Mouse (Mus musculus) stomach, embryonic 15.5 days (tissue): ENCODE data around the gene Aldh1a2. TPM values are rescaled to one million over a fixed set of nuclear protein-coding genes. Genes with fewer than 3 reads are reported as not detected.

Source experiments
- ATAC-seq: fragments of 200-750 bp; cut with Nextera tagmentation; 2 replicates; pipeline ENCODE4 v1.8.0; 2017; ENCODE audit warnings: low read depth, moderate number of reproducible peaks, moderate TSS enrichment; ENCODE audit not compliant: insufficient read depth, low FRiP score
- H3K27ac ChIP-seq: fragments of 300-500 bp; sonication (generic); 2 replicates; pipeline ENCODE4 v1.5.1; 2015; ENCODE audit warnings: mild to moderate bottlenecking, inconsistent platforms
- H3K27me3 ChIP-seq: fragments of 300-500 bp; sonication (generic); replicated peaks from 2 replicates; pipeline ENCODE4 v1.6.1; 2015; ENCODE audit warnings: inconsistent platforms
- H3K36me3 ChIP-seq: fragments of 300-500 bp; sonication (generic); 2 replicates; pipeline ENCODE4 v1.6.1; 2015; ENCODE audit warnings: inconsistent platforms
- H3K4me1 ChIP-seq: fragments of 300-500 bp; sonication (generic); 2 replicates; pipeline ENCODE4 v1.6.1; 2015; ENCODE audit warnings: inconsistent platforms
- H3K4me2 ChIP-seq: fragments of 300-500 bp; sonication (generic); 2 replicates; pipeline ENCODE4 v1.6.1; 2015; ENCODE audit warnings: mild to moderate bottlenecking, inconsistent platforms
- H3K4me3 ChIP-seq: fragments of 300-500 bp; sonication (generic); replicated peaks from 2 replicates; pipeline ENCODE4 v1.5.1; 2015; ENCODE audit warnings: inconsistent platforms
- H3K9ac ChIP-seq: fragments of 300-500 bp; sonication (generic); 2 replicates; pipeline ENCODE4 v1.6.1; 2015; ENCODE audit warnings: inconsistent platforms
- H3K9me3 ChIP-seq: fragments of 300-500 bp; sonication (generic); 2 replicates; pipeline ENCODE4 v1.6.1; 2016; ENCODE audit warnings: inconsistent platforms
- WGBS: fragments of 180-500 bp; shearing (Covaris S2); methylation state at CpG from one replicate; pipeline ENCODE4 v1.1.7; 2015; 5-methylcytosine and 5-hydroxymethylcytosine counted together
- polyA plus RNA-seq: library from polyadenylated mRNA; unstranded; fragments of >200 nt; fragmentation: Nextera tagmentation; extraction: Ambion mirVana; gene quantifications from 2 replicates; pipeline ENCODE4 v1.2.1, GENCODE M21; 2015

Gene Aldh1a2
- polyA plus RNA-seq, 1 experiment from 2014 or later: 89.8 TPM

DNA sequence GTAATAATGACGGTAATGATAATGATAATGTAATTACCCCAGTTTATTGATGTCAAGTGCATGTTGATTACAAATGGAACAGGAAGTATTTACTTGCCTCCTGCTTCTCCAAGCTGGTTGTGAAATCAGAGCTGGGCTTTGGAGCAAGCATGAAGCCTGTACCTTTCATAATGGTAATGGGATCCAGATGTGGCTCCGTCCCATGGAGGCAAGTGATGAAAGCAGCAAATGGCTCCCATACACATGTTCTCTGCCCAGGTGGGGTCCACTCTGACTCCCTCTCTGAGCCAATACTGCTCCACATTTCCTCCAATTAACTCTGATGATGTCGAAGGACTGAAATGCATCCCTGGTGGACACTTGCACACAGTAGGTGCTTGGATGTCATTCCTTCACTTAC, 121.8 kb downstream of the Aldh1a2 start:
- no peaks in the 10 kb centered on the region for H3K4me1 ChIP-seq
- ATAC-seq: no peak
- H3K27ac ChIP-seq: no peak overlapping the region
- H3K4me2 ChIP-seq: no peak overlapping the region
- no peaks in the 10 kb centered on the region for H3K36me3 ChIP-seq
- 83% methylated on average over 3 of the region's 3 CpGs for WGBS
- no peaks in the 10 kb centered on the region for H3K9me3 ChIP-seq
- H3K9ac ChIP-seq: no peak overlapping the region
- H3K27me3 ChIP-seq: no peaks in the 10 kb centered on the region
- no peak overlapping the region for H3K4me3 ChIP-seq

DNA sequence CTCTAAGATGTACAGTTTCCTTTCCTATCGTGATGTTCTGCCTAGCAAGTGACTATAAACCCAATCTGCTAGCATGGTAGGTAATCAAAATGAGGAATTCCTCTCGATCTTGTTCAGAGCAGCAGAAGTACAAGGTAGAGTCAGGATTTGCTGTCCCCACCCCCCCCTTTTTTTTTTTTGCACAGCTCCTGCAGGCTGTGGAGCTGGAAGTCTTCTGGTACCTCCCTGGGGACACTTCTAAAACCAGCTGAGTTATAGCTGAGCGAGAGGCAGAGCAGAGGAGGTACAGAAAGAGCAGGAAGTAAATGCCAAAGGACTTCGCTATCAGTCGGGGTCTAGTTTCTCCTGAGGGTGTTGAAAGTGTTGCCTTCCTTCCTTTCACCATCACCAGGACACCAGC, 124.5 kb downstream of the Aldh1a2 start:
- H3K27ac ChIP-seq: no peak overlapping the region
- no peak overlapping the region for H3K9ac ChIP-seq
- no peak for ATAC-seq
- no peaks in the 10 kb centered on the region for H3K4me1 ChIP-seq
- H3K36me3 ChIP-seq: no peaks in the 10 kb centered on the region
- no peaks in the 10 kb centered on the region for H3K27me3 ChIP-seq
- no peaks in the 10 kb centered on the region for H3K9me3 ChIP-seq
- H3K4me2 ChIP-seq: no peak overlapping the region
- H3K4me3 ChIP-seq: no peak overlapping the region
- WGBS: 54% methylated on average over 5 of the region's 5 CpGs

Other genes with a start within 250 kb of the Aldh1a2 start
- gene Aqp9, start 47.1 kb upstream of the Aldh1a2 start, polyA plus RNA-seq: 1.0 and 1.3 TPM in 2 replicates